Mouse (Mus musculus) urinary bladder, adult 18-20 months (tissue): ENCODE data around the gene Sv2a.
"Not testable (repeated sequence)": the region's sequence is repeated elsewhere in the genome, so short reads cannot be mapped to it uniquely, and the experiment has no call there.

Experiments
- DNase-seq, 2 experiments: peaks; one replicate each; pipeline ENCODE4 v3.0.0; 2022; ENCODE audit warnings: low spot score in 2 of 2, mixed read lengths in 2 of 2

The Sv2a gene

DNA sequence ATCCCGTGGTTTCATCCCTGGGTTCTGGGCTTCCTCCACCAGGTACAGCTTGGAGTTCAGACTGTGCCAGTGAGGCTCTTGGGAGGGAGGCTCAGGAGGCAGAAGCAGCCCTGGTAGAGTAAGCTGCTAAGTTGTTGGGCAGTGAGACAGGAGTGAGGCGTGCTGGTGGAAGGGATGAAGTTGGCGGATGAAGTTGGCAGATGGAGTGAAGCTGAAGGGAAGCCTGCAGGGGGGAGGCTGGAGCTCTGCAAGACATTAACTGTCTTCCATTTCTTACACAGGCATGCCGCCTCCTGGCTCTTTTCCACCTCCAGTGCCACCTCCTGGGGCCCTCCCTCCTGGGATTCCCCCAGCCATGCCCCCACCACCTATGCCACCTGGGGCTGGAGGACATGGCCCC lies 6.9 kb upstream of the Sv2a start:
- DNase-seq, result not testable (repeated sequence)

DNA sequence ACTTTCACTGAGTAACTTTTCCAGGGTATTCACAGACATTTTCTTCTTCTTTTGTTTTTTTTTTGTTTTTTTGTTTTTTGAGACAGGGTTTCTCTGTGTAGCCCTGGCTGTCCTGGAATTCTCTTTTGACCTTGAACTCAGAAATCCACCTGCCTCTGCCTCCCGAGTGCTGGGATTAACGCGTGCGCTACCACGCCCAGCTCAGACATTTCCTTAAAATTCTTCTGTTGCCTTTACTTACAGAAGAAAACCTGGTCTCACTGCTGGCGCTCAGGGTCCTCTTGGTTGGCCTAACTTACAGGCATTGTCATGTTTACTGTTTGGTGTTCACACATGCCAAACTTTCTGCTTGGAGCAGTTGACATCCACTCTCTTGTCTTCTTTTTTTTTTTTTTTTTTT lies 5.7 kb upstream of the Sv2a start:
- DNase-seq, result no peak

DNA sequence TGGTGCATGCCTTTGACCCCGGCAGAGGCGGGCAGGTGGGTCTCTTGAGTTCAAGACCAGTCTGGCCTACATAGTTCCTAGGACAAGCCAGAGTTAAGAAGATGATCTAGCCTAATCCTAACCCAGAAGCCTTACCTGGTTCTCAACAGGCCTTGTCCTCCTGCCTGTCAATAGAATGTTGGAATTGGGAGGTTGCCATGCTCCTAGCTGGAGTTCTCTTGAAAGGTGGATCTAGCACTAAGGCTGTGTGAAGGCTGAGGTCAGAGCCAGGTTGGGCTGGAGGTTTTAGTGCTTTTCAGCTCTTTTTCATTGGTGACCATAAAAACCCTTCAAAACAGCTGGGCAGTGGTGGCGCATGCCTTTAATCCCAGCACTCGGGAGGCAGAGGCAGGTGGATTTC lies 2.5 kb upstream of the Sv2a start:
- DNase-seq, result no peak

DNA sequence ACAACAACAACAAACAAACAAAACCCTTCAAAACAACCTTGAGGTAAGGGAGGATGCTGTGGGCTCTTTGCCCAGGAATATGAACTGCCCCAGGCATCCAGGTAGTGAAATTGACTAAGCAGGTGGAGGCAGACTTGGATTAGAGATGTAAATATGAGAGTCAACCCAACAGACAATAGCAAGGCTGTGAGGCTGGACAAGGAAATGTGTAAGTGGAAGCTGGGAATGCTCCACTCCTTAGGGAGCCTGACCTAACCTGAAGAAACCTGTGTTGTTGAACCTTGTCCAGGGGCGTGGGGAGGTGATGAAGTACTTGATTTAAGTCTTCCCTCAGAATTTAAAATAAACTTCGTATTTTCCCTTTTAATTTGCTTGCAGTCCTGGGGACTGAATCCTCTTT lies 2.0 kb upstream of the Sv2a start:
- DNase-seq, result no peak

DNA sequence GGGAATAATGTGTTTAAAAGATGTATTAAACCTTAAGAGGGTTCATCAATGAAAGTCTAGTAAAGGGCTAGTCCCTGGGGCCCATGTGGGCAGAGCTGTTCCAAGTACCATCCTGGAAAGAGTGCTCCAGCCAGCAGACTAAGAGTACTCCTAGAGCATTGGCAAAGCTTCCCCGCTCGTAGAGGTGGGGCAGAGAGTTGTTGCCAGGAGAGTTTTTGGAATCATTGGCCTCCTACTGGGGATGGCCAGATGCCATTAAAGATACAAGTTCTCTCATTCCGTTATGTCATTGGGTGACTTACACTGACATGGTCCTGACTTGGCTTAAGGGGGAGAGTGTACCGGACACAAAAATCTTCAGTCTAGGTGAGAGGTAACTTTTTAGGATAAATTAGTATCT lies 1.4 kb upstream of the Sv2a start:
- no peak for DNase-seq

DNA sequence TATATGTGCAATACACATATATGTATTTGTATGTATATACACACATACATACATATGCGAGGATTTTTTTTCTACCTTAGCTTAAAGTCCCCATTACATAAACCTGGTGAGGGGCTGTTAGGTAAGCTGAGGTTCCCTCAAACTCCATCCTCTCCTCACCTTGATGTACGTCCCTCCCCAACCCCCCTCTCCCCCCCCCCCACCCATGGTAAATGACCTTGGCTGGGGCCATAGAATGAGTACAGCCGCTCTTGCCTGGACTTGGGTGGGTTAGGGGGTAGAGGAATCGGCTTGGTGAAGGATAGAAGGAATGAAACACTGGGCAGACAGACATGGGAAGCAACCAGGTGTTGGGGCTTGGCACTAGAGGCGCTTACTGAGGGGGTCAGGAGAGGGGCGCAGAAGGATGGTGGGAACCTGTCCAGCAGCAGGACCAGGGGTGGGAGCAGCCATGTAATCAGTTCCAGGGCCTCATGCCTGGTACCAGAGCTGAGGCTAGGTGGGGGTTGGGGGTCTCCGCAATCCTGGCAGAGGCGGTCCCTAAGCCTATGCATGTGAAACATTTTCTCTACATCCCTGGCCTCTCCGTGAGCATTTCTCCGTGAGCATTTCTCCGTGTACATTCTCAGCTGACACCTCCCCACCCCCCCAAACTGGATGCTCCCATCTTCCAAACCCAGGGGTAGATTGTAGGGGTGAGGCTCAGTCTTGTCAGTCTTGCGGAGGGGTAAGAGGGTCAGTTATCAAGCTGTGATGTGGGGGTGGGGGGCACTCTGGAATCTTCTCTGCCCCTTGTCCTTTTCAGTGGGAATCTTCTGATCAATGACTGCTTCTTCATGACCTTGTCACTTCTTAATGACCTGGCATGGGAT lies 795 bp downstream of the Sv2a start:
- no peak for DNase-seq

DNA sequence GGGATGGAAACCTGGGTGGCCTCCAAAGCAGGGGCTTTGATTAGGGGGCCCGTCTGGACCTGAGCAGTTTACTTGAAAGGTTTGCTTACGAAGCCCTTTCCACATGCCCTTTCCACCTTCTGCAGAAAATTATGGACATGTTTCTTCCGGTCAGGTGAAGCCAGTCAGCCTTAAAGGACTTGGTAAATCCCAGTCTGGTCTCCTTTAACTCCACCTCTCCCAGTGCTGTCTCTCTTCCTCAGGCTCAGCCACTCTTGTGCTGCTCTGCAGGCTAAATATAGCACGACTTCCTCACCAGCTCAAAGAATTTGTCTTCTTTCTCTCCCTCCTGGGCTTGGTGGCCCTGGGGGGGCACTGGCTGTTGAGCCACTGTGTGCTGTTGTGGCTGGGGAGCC lies 1.4 kb downstream of the Sv2a start:
- no peak for DNase-seq

DNA sequence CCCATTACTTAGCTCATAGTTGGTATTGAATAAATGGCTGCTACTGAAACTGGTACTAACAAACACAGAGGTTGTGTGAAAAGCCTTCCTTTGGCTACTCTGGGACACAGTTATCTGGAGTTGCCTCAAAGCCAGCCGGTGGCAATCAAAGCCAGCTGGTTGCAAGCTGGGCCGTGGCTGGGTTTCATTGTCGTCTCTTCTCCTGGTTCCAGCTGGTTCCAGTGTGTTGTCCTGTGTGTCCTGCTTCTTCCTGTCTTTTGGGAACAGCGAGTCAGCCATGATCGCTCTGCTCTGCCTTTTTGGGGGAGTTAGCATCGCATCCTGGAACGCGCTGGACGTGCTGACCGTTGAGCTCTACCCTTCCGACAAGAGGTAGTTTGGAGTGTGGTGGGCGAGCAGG lies 12.0 kb downstream of the Sv2a start:
- no peak for DNase-seq

DNA sequence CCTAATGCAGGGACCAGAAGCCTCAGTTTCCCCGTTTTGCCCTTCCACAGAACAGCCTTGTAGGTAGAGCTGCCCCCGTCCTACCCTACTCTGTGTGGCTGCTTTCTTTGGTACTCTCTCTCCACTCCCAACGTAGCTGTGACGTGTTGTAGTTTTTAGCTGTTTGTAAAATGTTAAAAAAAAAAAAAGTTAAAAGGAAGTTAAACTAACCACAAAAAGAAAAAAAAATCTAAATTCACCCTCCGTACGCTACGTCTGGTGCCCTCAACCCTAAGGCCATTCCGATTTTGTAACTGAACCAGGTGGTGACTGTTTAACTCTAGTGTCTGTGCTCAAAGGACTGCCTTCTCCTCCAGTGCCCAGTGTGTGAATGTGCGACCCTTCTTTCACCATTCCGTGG lies 14.0 kb downstream of the Sv2a start:
- no peak for DNase-seq

DNA sequence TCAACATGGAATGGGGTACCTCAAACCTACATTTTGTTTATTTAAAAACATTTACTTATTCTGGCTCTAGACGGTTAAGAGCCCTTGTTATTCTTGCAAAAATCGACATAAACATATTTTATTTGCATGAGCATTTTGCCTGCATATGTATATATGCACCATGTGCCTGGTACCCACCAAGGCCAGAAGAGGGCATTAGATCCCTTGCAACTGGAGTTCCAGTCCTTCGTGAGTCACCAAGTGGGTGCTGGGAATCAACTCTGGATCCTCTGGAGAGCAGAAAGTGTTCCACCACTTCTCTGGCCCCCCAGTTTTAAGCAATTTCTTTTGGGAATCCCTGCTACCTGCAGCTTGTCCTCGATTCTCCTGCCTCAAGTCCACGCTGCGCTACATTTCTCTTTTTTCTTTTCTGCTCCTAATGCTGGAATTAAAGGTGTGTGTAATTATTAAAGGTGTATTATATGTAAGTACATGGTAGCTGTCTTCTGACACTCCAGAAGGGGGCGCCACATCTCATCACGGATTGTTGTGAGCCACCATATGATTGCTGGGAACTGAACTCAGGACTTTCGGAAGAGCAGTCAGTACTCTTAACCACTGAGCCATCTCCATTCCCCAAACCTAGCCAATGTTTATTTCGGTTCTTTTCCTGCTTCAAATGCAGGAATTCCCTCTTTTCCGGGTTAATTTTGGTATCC lies 14.8 kb downstream of the Sv2a start:
- DNase-seq, result no peak

DNA sequence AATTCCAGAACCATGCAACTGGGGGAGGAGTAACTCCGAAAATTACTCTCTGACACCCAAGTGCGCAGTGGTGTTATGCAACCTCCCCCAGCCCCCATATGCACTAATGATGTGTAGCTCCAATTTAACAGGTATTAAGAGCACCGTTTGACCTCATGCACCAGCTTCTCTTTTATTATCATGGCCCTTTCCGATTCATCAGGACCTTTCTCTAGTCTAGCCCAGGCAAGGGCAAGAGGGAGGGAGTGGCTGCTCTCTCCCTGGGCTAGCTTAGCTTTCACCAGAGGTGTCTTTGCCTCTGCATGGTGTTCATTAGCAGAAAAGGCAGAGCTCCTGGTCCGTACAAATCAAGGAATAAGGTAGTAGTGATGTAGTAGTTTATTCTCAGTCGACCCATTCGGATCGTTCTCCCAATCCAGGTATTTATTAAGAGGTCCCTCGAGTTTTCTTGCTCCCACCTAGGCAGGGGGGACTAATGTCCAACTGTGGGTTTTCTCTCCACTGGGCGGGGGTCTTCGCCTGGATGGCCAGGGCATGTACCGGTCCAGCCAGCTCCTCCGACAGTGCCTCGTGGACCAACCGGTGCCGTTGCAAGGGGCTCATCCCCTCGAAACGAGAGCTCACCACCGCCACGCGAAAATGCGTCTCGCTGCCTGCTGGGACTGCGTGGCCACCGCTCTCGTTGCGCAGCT lies 15.6 kb downstream of the Sv2a start:
- DNase-seq, result no peak

DNA sequence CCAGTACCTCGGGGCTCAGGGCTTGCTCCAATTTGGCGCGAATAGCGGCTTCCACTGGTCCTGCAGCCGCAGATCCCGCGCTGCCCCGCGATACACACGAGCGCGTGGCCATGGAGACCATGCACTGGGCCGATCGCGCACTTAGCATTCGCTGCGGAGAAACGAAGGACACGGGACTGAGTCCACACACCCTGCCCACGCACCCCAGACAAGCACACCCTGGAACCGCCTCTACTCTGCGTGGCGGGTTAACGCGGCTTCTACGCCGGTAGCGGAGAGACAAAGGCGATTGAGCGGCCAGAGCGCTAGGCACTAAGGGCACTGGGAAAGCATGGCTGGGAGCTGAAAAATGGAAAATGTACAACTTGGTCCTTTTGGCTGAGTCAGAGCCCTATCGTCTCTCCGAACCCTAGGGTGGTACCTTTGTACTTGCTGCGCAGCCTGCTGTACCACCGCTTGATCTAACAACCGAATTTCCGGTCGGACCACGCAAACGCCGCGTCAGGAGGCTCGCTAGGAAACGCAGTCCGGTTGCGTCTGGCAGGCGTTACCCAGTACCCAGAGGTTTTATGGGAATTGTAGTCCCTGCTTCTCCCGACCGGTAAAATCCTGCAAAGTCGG lies 16.3 kb downstream of the Sv2a start:
- peak; percentile 75 to 85 for DNase-seq

DNA sequence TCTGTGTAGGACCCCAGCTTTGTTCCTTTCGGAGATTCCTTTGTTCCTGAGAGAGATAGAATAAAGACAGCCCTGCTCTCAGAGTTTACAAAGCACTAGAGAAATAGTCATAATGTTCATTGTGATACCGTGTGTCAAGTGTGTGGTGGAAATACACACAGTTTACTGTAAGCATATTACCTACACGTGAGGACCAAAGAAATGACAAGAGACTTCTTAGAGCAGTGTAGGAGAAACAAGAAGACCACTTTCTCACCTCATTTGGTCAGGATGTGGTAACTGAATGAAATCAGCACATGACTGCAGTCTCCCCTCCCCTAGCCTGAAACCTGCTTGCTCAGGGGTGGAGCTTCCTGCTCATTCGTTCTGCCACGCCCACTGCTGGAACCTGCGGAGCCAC lies 17.2 kb downstream of the Sv2a start:
- no peak for DNase-seq

DNA sequence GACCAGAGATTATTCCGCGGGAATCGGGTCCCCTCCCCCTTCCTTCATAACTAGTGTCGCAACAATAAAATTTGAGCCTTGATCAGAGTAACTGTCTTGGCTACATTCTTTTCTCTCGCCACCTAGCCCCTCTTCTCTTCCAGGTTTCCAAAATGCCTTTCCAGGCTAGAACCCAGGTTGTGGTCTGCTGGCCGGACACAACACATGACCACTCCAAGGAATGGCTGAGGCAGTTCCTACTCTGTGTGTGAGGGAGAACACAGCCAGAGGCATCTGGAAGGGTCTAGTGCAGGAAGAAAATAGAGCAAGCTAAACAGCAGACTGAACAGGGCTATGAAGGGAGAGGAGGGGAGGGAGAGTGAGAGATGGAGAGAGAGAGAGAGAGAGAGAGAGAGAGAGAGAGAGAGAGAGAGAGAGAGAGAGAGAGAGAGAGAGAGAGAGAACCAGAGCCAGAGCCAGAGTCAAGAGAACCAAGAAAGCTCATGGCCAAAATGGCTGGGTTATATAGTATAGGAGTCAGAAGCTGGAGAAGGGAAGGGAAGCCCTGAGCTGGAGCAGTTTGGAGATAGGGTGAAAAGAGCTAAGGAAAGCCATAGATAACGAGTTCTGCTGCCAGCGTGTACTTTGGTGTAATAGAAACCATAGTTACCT lies 17.8 kb downstream of the Sv2a start:
- not testable (repeated sequence) for DNase-seq

DNA sequence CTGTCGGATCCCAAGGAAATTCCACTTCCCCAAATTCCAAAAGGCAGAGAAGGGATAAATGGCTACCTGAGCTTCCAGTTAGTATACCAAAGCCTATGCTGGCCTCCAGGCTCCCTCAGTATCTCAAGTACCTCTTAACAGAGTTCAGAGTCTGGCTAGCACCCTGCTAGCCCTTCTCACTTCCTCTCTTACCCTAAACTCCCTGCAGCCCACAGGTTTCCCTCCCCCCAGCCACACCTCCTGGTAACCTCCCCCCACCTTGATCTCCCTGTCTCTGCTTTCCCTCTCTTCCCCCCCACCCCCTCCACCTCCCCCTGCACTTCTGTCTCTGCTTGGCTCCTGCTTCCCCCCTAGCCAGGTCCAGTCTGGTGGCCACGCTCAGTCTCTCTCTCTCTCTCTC lies 18.8 kb downstream of the Sv2a start:
- no peak for DNase-seq

DNA sequence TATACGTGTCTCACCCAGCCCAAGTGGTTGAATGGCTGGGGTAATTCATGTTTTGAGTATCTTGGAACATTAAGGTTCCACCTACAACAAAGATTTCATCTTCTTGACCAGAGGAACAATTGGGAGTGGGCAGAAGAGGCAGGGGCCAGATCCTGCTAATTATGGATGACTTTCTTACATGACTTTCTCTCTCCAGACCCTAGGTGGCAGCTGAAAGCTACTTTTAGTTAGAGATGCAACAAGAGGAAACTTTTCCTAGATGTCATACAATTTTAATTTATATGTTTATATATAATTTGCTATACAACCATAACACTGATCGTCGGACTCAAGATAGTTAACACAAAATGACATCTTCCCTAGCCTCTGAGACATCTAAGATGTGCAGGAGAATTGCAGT lies 26.9 kb downstream of the Sv2a start:
- DNase-seq, result no peak

DNA sequence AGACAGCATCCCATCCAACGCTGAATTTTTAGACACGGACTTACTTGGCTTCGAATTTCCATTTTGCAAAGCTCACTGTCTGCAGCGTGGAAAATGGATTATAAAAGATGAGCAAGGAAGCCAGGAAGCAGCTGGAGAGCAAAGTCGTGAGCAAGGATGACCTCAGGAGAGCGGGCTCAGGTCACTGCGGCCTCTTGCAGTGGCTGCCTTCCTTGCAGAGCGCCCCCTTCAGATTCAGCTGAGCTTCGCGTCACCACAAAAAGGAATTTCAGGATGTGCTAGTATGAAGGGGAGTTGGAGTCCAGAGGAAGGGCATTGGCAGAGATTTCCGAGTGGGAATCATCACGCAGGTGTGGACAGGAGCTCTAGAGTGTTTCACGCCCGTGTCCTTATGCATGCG lies 28.3 kb downstream of the Sv2a start:
- DNase-seq, result no peak

DNA sequence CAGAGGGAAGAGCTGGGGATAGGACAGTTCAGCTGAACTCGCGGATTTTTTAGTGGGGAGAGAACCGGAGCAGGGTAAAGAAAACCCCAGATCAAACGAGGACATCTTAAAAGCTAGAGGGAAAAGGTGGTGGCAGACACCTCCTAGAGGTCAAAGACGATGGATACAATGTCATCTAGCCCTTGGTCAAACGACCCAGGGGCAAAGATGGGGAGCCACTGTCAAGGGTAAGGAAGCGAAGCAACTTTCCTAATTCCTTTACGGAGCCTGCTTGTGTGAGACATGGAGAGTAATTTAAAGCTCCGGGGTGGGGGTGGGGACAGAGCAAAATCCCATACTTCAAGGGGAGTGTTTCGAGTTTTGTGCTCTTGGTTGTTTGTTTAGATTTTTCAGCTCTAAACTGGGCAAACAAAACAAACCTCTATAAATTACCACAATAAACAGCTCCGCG lies 38.3 kb downstream of the Sv2a start:
- no peak for DNase-seq

DNA sequence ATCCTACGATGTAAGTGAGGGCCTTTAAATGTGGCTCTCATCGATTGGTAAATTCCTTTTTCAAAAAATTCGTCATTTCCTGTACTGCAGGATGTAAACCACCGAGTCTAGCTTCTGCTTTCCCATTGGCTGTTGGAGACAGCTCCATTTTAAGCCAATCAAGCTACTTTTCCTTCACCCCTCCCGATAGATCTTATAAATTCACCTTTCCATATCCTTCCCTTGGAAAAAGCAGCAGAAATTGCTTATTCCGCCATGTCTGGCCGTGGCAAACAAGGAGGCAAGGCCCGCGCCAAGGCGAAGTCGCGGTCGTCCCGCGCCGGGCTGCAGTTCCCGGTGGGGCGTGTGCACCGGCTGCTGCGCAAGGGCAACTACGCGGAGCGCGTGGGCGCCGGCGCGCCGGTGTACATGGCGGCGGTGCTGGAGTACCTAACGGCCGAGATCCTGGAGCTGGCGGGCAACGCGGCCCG lies 38.7 kb downstream of the Sv2a start, which contains the start of the genes Bola1 and Hist2h2ab:
Bola1 (minus strand) TSS at position 49 of the 470 bp plus-strand sequence.
Hist2h2ab (plus strand) TSS at position 205 of the 470 bp plus-strand sequence.
- DNase-seq, result peak; percentile 59 to 87

DNA sequence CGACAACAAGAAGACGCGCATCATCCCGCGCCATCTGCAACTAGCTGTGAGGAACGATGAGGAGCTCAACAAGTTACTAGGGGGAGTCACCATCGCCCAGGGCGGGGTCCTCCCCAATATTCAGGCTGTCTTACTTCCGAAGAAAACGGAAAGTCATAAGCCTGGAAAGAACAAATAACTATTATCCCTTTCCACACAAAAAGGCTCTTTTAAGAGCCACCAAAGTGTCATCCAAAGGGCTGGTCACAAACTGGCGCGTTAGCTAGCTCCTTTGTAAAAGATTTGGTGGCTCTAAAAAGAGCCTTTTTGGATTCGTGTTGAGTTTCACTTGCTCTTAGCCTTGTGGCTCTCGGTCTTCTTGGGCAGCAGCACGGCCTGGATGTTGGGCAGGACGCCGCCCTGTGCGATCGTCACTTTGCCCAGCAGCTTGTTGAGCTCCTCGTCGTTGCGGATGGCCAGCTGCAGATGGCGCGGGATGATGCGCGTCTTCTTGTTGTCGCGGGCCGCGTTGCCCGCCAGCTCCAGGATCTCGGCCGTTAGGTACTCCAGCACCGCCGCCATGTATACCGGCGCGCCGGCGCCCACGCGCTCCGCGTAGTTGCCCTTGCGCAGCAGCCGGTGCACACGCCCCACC lies 39.3 kb downstream of the Sv2a start:
- DNase-seq, result not testable (repeated sequence)
